Mouse (Mus musculus) cortical plate, adult 2 months (tissue): Measurements from ENCODE around the gene Rgs3.

Source experiments
- CTCF ChIP-seq: fragments of 200-500 bp; IDR thresholded peaks from 2 replicates; pipeline ENCODE4 v1.5.1; 2011; ENCODE audit warnings: mild to moderate bottlenecking, control low read depth, low read length; ENCODE audit not compliant: insufficient read depth; ENCODE audit errors: extremely low read depth
- POLR2A ChIP-seq: fragments of 200-500 bp; IDR thresholded peaks from 2 replicates; pipeline ENCODE4 v1.6.1; 2011; ENCODE audit warnings: mild to moderate bottlenecking, low read length, control low read depth; ENCODE audit not compliant: insufficient read depth; ENCODE audit errors: extremely low read depth

- TF ChIP-seq CTCF (no peak), POLR2A (no peak)
Observed at GRCm38 (mm10) chr4:62629905-62630304, 70.3 kb downstream of the Rgs3 start.
